Mouse (Mus musculus) cerebellum, postnatal 10 days (tissue): ENCODE results near the gene Imp3.
A peak's percentile ranks its signal among the peaks of the same experiment; 100 is the strongest.
"Not testable (repeated sequence)": the region's sequence is repeated elsewhere in the genome, so short reads cannot be mapped to it uniquely, and the experiment has no call there.

Source experiments
- DNase-seq, 2 experiments: peaks; one replicate each; pipeline ENCODE4 v3.0.0; 2021; ENCODE audit warnings: mixed read lengths in 2 of 2

Gene Imp3

GRCm38 (mm10) chr9:56937223-56938160 lies at the start of gene Imp3:
Gene Imp3 (plus strand): TSS chr9:56937475.
- peak; percentile 94 to 96 for DNase-seq

DNA sequence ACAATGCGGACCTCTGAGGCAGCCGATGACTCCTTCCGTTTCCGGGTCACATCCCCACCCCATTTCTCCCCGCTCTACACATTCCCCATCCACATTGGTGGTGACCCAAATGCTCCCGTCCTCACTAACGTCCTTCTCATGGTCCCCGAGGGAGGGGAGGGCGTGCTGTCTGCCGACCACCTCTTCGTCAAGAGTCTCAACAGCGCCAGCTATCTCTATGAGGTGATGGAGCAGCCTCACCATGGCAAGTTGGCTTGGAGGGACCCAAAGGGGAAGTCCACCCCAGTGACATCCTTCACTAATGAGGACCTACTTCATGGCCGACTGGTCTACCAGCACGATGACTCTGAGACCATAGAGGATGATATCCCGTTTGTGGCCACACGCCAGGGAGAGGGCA lies 49.7 kb upstream of the Imp3 start:
- DNase-seq = no peak

DNA sequence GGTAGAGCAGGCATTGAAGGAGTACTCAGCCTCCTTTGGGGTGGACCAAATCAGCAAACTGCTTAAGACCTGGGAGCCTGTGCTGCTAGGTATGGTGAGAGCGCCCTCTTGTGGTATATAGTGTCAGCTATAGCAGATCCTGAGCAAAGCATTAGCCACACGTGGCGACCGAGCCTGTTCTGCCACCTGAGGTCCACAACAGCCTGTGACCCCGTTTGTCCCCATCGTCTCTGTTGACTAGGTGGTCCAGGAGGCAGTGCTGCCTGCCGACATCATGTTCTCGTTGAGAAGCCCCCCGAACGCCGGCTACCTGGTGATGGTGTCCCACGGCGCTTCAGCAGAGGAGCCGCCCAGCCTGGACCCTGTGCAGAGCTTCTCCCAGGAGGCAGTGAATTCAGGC lies 47.5 kb upstream of the Imp3 start:
- DNase-seq = peak; percentile 92 to 97

- DNase-seq = no peak
Measured at GRCm38 (mm10) chr9:56890522-56891250, 46.6 kb upstream of the Imp3 start.

- DNase-seq = peak; percentile 85
Measured at GRCm38 (mm10) chr9:56891517-56892011, 45.7 kb upstream of the Imp3 start.

GRCm38 (mm10) chr9:56892111-56892510 lies 45.2 kb upstream of the Imp3 start:
- DNase-seq = peak in 1 of 2 experiments; percentile 68

DNA sequence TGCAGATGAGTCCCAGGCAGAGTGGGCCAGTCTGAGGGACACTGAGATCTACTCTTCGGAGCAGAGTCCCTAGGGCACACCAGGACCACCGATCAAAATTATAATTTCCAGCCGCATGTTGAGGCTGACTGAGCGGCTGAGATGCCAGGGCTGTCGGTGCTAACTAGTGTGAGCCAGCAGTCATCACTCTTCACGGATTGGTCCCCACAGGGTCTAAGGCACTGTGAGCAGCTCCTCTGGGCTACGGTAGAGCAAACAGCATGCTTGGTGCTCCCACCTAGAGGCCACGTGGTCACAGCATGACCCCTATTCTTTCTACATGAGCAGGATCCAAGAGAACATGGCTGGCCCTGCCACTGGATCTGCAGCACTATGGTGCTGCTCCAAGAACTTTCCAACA lies 44.0 kb upstream of the Imp3 start:
- no peak for DNase-seq

DNA sequence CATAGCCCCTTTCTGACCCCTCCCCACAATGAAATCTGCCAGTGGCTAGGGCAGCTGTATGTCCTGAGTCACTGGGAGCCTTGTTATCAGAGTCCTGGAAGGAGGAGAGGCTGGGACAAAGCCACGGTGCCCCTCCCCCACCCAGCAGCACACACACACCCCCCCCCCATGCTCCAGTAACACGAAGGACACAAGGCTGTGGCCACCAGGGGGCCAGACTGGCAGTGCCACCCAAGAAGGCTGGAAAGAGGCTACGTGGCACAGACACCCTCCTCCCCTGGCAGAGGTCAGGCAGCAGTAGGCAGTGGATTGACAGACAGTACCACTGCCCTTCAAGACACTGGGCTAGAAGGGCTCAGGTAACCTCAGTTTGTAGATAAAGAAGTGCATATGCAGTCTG lies 43.3 kb upstream of the Imp3 start:
- DNase-seq = peak; percentile 65 to 67

- no peak for DNase-seq
Measured at GRCm38 (mm10) chr9:56896779-56897178, 40.5 kb upstream of the Imp3 start.

- no peak for DNase-seq
Measured at GRCm38 (mm10) chr9:56899409-56899808, 37.9 kb upstream of the Imp3 start.

- DNase-seq = no peak
Measured at GRCm38 (mm10) chr9:56900060-56900459, 37.2 kb upstream of the Imp3 start.

GRCm38 (mm10) chr9:56900571-56900970 lies 36.7 kb upstream of the Imp3 start:
- DNase-seq = no peak

- no peak for DNase-seq
Measured at GRCm38 (mm10) chr9:56901187-56901586, 36.1 kb upstream of the Imp3 start.

- DNase-seq = no peak
Measured at GRCm38 (mm10) chr9:56903662-56904061, 33.6 kb upstream of the Imp3 start.

DNA sequence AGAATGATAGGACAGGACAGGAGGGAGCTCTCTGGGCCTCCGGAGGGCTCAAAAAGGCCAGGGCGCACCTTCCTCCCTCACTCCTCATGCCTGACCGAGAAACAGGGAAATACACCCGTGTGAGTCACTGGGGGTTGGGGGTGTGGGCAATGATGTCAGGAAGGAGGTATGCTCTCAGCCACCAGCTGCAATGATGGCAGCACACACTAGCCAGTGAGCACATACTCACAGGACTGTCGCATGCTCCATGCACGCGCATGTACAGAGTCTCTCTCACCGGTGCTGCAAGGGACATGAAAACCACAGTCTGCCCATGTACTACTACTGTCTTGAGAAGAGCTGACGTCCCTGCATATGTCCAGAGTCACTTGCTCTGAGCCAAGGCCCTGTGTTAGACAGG lies 29.7 kb upstream of the Imp3 start:
- DNase-seq = no peak

DNA sequence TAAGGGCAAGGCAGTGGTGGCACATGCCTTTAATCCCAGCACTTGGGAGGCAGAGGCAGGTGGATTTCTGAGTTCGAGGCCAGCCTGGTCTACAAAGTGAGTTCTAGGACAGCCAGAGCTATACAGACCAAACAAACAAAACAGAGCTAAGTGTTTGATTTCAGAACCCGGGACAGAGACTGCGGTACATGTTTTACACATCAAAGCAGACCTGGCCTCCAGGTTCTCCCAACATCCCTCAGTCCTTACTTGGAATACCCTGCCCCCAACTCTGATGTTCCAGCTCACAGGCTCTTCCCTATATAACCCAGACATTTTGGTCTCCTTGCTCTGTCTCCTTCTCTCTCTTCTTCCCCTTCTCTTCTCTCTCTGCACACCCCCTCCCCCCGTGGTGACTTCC lies 27.3 kb upstream of the Imp3 start:
- DNase-seq = not testable (repeated sequence)

DNA sequence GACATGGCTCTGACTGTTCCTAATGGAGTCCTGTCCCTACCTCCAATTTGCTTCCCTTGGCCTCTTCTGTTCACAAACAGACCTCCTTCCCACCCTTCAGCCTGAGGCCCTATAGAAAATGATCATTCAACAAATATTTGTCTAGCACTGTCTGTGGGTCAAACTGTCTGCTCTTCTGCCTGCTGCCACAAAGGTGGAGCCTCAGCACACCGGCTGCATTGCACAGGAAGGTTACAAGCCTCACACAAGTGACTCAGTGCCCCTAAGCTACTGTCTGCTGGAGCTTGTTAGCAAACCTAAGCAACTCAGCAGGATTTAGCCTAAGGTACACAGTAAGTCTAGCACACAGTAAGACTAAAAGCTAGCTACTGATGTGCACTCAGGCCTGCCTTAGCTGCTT lies 26.3 kb upstream of the Imp3 start:
- no peak for DNase-seq

DNA sequence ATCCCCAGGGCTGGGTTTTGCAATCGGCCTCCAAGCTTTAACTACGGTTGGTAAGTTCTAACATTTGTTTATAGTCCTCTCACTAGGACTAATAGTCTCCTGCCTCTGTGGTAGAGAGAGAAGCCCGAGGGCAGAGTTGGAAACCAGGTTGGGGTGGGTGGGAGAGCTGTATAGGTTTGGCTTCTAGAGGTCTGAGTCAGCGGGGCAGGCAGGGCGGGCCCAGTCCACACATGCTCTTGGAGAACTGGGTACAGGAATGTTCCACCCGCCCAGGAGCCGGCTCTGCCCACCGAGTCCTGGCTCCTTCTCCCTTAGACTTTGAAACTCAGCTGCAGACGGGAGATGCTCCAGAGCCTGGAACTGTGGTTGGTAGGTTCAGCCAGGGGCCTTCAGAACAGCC lies 23.3 kb upstream of the Imp3 start:
- no peak for DNase-seq

GRCm38 (mm10) chr9:56915116-56915515 lies 22.2 kb upstream of the Imp3 start:
- DNase-seq = no peak

DNA sequence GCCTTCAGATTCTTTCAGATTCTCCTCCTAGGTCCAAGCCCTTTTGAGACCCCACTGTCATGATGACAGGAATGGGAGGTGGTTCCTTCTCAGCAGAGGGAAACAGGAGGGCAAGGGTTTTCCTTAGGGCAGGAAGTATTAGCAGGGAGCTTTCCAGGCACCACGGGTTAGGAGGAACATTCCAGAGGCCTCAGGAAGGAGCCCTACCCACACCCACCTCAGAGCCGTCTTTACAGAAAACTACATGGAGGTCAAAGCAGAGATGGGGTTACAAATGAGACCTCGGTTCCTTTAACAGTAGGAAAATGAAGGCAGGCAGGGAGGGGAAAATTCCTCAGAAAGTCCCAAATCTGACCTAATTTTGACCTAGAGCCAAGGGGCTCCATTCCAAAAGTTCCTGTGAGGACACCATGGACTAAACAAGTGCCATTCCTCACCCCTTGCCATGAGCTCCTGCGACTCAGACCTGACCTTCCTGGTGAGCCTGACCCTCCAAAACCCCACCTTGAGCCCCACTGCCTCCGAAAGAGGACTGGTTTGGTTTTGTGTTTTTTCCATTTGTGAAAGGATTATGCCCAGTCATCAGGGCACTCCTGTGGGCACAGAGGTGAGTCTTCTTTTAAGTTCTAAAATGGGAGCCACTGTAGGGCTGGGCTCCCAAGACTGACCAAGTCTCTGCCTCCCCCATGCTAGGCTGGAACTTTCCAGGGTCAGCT lies 21.4 kb upstream of the Imp3 start:
- no peak for DNase-seq

DNA sequence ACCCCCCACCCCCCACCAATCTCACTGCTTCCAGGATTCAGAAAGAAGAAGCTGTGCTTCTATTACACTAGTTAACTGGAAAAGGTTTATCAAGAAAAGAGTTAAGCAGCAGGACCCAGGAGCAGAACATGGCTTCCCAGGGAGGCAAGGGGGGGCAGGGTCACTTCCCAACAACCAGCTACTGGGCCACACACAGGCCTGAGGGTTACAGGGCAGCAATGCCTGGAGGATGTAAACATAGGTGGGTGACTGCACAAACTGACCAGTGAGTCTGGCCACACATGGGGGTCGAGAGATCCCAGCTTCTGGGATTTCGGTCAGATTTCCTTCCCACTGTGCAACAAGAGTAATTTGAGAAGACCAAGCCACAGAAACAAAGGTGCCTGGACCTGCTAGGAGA lies 20.1 kb upstream of the Imp3 start:
- no peak for DNase-seq

GRCm38 (mm10) chr9:56918466-56918865 lies 18.8 kb upstream of the Imp3 start:
- DNase-seq = peak; percentile 59 to 62

DNA sequence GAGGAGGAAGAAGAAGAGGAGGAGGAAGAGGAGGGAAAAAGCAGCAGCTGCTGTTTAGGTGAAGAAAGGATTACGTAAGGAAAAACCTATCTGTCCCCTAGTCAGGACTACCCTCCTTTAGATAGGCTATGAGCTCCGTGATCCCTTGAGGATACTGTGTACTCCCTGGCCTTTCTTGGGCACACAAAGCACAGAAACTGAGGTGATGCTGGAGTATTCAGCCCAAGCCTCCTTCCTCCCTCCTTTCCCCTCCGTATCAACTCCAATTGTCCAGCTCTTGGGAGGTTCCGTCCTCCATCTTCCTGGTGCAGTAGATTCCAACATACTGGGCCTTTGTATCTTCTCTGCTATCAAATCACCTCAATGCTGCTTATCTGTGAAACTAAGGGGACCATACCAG lies 14.5 kb upstream of the Imp3 start:
- DNase-seq = no peak
